Mouse (Mus musculus) cerebellum, adult 8-10 months (tissue): ENCODE results near the gene Gm39566.

ENCODE experiments used
- DNase-seq: peaks from one replicate; pipeline ENCODE4 v3.0.0; 2022

Gene Gm39566

DNA sequence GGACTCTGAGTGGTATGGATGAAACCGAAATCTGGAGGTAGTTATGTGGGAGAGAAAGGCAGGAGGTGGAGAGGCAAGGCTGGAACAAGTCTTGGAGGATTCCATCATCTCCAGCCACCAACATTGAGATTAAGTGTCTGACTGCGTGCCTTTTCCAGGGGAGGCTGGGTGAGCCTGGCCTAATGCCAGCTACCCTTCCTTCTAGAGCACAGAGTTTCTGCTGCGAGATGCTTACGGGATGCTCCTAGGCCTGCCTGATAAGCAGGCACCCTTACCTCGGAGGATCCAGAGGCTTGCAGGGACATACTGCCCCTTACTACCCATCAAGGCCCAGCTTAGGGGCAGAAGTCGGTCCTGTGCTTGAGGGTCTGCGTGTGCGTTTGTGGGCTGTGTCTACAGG is 18.5 kb upstream of the Gm39566 start:
- DNase-seq = no peak

- DNase-seq = no peak
These were observed 13.7 kb upstream of the Gm39566 start for GRCm38 (mm10) chr11:69828832-69829231.

DNA sequence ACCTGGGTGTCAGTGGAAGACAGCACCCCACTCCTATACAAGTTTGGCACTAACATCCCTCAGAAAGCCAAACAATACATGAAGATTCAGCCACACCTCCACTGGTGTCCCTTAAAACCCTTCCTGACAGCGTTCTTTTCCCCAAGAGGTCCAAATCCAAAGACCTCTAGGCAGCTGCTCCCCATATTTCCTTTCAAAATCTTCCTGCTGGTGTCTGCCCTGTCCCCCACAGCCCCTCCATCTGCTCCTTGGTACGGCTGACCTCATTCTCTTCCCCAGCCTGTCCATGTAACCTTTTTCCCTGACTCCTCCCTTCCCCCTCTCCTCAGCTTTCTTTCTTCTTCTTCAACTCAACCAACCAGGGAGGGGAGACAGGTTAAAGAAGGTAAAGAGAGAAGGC is 8.4 kb upstream of the Gm39566 start:
- no peak for DNase-seq

DNA sequence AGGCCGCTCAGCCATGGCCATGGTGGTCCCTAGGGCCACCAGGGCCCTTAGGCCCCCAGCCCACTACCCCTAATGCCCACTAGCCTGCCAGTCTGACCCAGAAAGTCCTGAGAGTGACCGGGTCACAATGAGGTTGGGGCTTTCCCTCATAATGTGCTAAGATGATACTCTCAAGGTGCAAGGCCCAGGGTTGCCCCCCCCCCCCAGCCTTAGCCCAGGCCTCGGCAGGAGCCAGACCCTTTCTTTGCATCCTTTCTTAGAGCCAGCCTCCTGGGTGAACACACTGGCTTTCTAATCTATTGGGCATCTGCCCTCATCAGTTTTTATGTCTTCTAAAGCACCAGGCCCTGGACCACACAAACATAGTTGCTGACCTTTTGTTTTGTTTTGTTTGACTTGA is 7.0 kb upstream of the Gm39566 start, which contains the start of gene Spem1:
Gene Spem1 (minus strand): TSS at position 101 of the 400 bp plus-strand sequence.
- DNase-seq = no peak

DNA sequence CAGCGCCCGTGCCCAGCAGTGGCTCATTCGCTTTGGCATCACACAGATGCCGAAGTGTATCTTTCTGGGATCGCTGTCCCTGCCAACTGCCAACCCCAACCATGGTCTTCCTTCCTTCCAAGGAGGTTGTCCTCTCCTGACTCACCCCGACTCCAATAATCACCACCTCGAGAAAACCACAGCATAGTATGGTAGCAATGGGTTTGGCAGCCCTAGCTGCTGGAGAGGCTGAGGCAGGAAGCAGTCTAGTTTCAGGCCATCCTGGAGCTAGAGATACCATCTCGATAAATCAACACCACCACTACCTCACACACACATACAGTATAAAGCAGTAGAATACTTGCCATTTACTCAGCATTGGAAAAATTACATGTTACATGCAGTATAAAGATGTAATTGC is 3.8 kb upstream of the Gm39566 start:
- DNase-seq = no peak

DNA sequence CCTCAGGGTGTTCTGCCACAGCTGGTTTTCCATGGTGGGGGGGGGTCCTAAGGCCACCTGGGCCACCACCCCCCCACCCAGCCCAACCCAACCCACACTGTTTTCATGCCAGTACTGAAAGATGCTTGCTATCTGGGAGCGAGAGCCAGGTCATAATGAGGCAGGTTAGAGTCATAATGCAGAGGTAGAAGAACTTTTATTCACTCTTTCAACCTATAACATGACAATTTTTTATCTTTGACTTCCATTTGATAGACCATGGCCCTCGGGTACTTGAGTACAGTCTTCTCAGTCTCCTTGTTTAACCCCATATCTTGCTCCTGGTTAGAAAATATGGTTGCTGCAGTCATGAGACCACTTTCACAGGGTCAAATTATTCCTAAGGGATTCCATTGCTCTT is 3.3 kb upstream of the Gm39566 start, which contains the start of gene Spem2:
Gene Spem2 (minus strand): TSS at position 101 of the 400 bp plus-strand sequence.
- no peak for DNase-seq

- DNase-seq = no peak
These were observed 1.4 kb upstream of the Gm39566 start for GRCm38 (mm10) chr11:69816520-69816919.

DNA sequence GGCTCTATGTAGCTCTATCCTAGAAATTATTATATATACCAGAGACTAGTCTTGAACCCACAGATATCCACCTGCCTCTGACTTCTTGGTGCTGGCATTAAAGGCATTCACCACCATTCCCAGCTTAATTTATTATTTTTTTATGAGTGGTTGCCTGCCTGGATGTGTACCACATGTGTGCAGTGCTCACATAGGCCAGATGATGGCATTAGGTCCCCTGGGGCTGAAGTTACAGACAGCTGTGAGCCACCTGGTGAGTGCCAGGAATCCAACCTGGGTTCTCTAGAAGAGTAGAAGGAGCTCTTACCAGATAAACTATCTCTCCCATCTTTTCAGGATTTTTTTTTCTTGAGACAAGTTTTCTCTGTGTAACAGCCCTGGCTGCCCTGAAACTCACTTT is 4.8 kb downstream of the Gm39566 start:
- no peak for DNase-seq

GRCm38 (mm10) chr11:69807641-69808040 is 7.5 kb downstream of the Gm39566 start:
- DNase-seq = no peak

DNA sequence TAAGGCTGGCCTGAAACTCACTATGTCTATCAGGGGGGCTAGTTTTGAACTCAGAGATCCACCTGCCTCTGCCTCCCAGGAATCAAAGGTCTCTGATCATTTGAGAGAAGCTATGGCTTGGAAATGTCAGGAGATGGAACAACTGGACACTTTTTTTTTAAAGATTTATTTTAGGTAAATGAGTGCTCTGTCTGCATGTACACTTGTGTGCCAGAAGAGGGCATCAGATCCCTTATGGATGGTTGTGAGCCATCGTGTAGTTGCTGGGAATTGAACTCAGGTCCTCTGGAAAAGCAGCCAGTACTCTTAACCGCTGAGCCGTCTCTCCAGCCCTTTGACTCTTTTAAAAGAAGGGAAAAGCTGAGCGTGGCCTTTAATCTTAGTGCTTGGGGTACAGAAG is 8.7 kb downstream of the Gm39566 start:
- DNase-seq = no peak

DNA sequence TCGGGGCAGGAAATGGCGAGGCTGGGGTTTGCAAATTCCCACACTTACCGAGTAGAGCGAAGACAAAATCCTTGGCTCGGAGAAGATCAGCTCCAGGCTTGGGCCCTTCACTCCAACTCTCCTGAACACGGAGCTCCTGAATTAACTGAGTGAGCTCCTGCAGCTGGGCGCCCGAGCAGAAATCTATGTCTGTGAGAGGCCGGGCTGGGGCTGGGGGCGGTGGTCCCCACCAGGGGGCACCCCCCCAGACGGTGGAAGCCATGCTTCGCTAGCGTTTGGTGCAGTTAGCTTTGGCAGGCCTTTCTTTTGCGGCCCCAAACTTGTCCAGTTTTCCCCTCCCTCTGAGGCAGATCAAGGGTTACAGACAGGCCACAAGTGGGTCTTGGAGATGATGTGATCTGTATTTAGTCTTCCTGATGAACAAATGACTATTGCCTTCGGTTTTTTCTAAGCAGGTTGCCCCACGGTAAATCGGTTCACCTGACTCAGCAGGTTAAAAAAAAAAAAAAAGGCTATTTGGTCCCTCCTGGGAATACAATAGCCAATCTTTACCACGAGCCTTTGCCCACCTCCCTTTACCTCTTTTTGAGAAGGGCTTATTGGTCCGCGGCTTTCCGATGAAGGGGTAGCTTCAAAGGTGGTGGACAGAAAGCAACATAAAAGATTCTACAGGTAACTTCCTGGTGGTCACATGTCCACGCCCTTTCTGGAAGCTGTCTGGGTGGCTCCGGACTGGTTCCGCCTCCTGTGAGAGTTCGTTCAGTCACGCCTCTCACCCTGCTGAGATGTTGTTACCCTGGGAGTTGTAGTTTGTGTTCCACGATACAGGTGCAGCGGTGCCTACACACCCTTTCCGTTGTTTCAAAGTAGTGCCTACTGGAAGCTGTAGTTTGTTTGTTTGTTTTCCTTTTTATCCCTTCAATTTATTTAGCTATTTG is 9.9 kb downstream of the Gm39566 start, which contains the start of gene Tmem102:
Gene Tmem102 (minus strand): TSS at position 653 of the 938 bp plus-strand sequence.
- DNase-seq = no peak

DNA sequence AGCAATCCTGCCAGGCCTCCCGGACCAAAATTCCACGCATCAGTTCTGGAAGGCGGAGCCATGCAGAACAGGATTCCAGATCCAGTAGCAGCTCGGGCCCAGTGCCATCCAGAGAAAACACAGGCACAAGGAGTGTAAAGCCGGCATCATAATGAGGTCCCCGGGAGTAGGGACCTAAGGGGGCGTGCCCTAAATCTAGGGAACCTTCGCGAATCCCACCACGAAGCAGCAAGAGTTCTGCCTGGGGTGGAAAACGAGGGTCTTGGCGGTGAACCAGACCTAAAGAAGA is 10.5 kb downstream of the Gm39566 start:
- no peak for DNase-seq

GRCm38 (mm10) chr11:69803786-69804651 is 11.1 kb downstream of the Gm39566 start:
- peak; percentile 44 for DNase-seq

- DNase-seq = no peak
These were observed 11.8 kb downstream of the Gm39566 start for GRCm38 (mm10) chr11:69803328-69803727.

GRCm38 (mm10) chr11:69802648-69803105 is 12.4 kb downstream of the Gm39566 start:
- DNase-seq = peak; percentile 48

GRCm38 (mm10) chr11:69801379-69801977 is 13.6 kb downstream of the Gm39566 start, which contains the start of gene Fgf11:
Gene Fgf11 (minus strand): TSS chr11:69801857.
- no peak for DNase-seq

- no peak for DNase-seq
These were observed 14.5 kb downstream of the Gm39566 start for GRCm38 (mm10) chr11:69800392-69801197.

- no peak for DNase-seq
These were observed 15.0 kb downstream of the Gm39566 start for GRCm38 (mm10) chr11:69800138-69800391.

DNA sequence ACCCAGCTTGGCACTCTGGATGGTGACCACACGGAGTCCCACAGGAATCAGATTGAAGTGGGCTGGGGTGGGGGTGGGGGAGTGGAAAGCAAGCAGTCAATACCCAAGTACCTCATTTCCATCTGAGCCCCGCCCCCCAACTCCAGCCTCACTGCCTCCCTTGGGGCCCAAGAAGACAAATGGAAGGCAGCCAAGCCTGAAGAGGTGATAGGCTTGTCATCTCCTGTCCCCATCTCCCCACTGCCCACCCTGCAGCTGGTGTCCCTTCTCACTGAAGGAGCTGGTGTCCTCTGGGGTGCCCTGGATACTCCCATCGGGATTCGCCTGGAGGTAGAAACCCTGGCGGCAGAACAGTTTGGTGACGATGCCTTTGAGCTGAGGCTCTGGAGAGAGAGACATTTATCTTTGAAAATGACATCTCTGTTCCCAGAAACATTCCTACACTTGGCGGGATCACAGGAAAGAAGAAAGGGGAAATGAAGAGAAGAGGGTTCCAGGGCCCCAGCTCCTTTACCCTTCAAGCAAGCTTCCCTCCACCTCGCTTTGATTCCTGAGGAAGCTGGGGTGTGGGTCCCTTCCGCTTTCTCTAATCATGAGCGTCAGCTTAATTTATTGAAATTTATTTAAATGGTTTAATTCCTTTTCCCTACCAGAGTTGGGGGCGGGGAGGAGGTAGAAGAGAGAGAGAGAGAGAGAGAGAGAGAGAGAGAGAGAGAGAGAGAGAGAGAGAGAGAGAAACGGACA is 15.5 kb downstream of the Gm39566 start:
- DNase-seq = no peak

DNA sequence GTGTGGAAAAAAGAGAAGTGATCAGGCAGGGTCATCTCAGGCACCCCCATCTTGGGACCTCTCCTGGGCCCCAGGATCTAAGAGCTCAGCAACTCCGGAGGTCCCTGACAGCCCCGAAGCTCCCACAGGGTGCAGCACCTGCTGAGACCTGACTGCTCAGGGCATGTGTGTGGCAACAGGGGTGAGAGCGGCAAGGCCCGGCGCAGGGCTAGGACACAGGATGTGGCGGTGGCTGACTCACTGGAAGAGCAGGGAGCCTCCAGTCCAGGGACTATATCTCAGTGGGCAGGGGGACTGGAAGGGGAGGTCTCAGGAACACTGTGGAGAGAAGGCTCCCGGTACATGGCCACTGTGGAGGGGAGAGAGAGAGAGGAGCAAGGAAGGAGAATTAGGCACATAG is 17.2 kb downstream of the Gm39566 start:
- DNase-seq = no peak

DNA sequence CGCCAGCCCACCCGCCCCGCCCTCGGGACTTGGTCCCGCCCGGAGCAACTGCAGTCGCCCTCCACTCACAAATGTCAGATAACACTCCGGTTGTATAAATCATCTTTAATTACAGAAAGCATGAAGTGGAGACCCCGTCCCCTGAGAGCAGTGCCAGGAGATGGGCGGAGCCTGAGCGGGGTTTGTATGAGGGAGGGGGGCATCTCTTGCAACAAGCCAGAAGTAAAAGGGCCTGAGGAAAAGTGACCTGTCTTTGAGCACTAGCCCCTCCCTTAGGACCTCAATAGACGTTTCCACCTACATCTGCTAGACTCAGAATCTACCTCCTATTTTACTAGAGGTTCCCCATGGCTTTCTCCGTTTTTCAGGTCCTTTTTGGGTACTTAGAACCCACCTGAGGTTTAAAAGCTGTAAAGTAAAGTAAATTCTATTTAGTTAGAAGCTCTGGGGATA is 19.1 kb downstream of the Gm39566 start:
- DNase-seq = no peak
